10 mouse cellular contexts compared by ENCODE assay signal in genomic region chr3:59140941-59141340, GRCm38 (mm10). TPM values are rescaled to one million over a fixed set of nuclear protein-coding genes. Genes with fewer than 3 reads are reported as not detected.
"Had no signal": no experiment of that assay in that cellular context is flagged by ENCODE, and none has a peak within 500 bp of the region (broad histone marks: within the 10 kb centered on the region; RNA-seq: fewer than 3 reads in every experiment).

No protein-coding gene starts in this region.

RNA-seq across cellular contexts. Expression of gene Gpr171, which starts 39.3 kb away (rescaled TPM):
- total RNA-seq: layer of hippocampus, adult 18-20 months; layer of hippocampus, postnatal 25 days; left cerebral cortex, adult 18-20 months; left cerebral cortex, postnatal 25 days; midbrain, postnatal 0 days had no signal

RNA-seq across cellular contexts. Expression of gene Gpr87, which starts 54.0 kb away (rescaled TPM):
- total RNA-seq: layer of hippocampus, adult 18-20 months; layer of hippocampus, postnatal 25 days; left cerebral cortex, adult 18-20 months; left cerebral cortex, postnatal 25 days; megakaryocyte progenitor cell, adult 5-6 weeks; megakaryocyte-erythroid progenitor cell, adult 5-6 weeks had no signal
- polyA plus RNA-seq: liver, embryonic 13.5 days; liver, embryonic 16.5 days; midbrain, postnatal 0 days; neural tube, embryonic 11.5 days had no signal
